Mouse (Mus musculus) limb, embryonic 13.5 days (tissue): ENCODE measurements around the gene Clec2g. TPM values are rescaled to one million over a fixed set of nuclear protein-coding genes. Genes with fewer than 3 reads are reported as not detected.
"Not testable (repeated sequence)": the region's sequence is repeated elsewhere in the genome, so short reads cannot be mapped to it uniquely, and the experiment has no call there.

Experiments used
- ATAC-seq: fragments of 200-750 bp; cut with Nextera tagmentation; 2 replicates; pipeline ENCODE4 v1.8.0; 2017; ENCODE audit warnings: low read depth, moderate number of reproducible peaks, moderate TSS enrichment; ENCODE audit not compliant: low FRiP score
- H3K27ac ChIP-seq: fragments of 300-500 bp; sonication (generic); 2 replicates; pipeline ENCODE4 v1.5.1; 2015; ENCODE audit warnings: inconsistent platforms, mild to moderate bottlenecking, moderate library complexity
- H3K27me3 ChIP-seq: fragments of 300-500 bp; sonication (generic); 2 replicates; pipeline ENCODE4 v1.6.1; 2015; ENCODE audit warnings: mild to moderate bottlenecking, inconsistent platforms
- H3K36me3 ChIP-seq: fragments of 300-500 bp; sonication (generic); 2 replicates; pipeline ENCODE4 v1.6.1; 2015; ENCODE audit warnings: inconsistent platforms, mild to moderate bottlenecking, moderate library complexity
- H3K4me1 ChIP-seq: fragments of 300-500 bp; sonication (generic); 2 replicates; pipeline ENCODE4 v1.6.1; 2015; ENCODE audit warnings: inconsistent platforms
- H3K4me2 ChIP-seq: fragments of 300-500 bp; sonication (generic); replicated peaks from 2 replicates; pipeline ENCODE4 v1.6.1; 2015; ENCODE audit warnings: inconsistent platforms, mild to moderate bottlenecking, moderate library complexity
- H3K4me3 ChIP-seq: fragments of 300-500 bp; sonication (generic); 2 replicates; pipeline ENCODE4 v1.5.1; 2015; ENCODE audit warnings: moderate library complexity, mild to moderate bottlenecking, inconsistent platforms
- H3K9ac ChIP-seq: fragments of 300-500 bp; sonication (generic); 2 replicates; pipeline ENCODE4 v1.6.1; 2015; ENCODE audit warnings: mild to moderate bottlenecking, inconsistent platforms
- H3K9me3 ChIP-seq: fragments of 300-500 bp; sonication (generic); 2 replicates; pipeline ENCODE4 v1.6.1; 2016; ENCODE audit warnings: inconsistent platforms
- WGBS: fragments of 180-500 bp; shearing (Covaris S2); methylation state at CpG from one replicate; pipeline ENCODE4 v1.1.7; 2015; 5-methylcytosine and 5-hydroxymethylcytosine counted together
- polyA plus RNA-seq: library from polyadenylated mRNA; unstranded; fragments of >200 nt; fragmentation: Nextera tagmentation; extraction: Ambion mirVana; gene quantifications from 2 replicates; pipeline ENCODE4 v1.2.1, GENCODE M21; 2015

The Clec2g gene
- not detected in 2 replicates for polyA plus RNA-seq

GRCm38 (mm10) chr6:128934081-128934480, at the start of gene Clec2g:
Gene Clec2g (plus strand): TSS chr6:128934381.
- not testable (repeated sequence) for H3K4me2 ChIP-seq, H3K4me1 ChIP-seq, H3K27ac ChIP-seq, H3K9ac ChIP-seq, H3K36me3 ChIP-seq, ATAC-seq, H3K27me3 ChIP-seq, H3K9me3 ChIP-seq, H3K4me3 ChIP-seq
- WGBS, result 93% methylated on average over 4 of the region's 4 CpGs

- H3K9ac ChIP-seq, H3K36me3 ChIP-seq, ATAC-seq, H3K4me3 ChIP-seq, H3K27ac ChIP-seq, H3K9me3 ChIP-seq, H3K4me2 ChIP-seq, H3K4me1 ChIP-seq, H3K27me3 ChIP-seq: not testable (repeated sequence)
- 88% methylated on average over 6 of the region's 6 CpGs for WGBS
These were observed 46.9 kb upstream of the Clec2g start, which contains the start of gene Clec2i for GRCm38 (mm10) chr6:128887091-128887790. Gene Clec2i (plus strand): TSS chr6:128887588.

- Histone ChIP-seq H3K4me3 (no peak overlapping the region), H3K4me1 (no peaks in the 10 kb centered on the region), H3K9ac (no peak overlapping the region), H3K9me3 (no peaks in the 10 kb centered on the region), H3K4me2 (no peak overlapping the region), H3K27ac (no peak overlapping the region), H3K27me3 (no peaks in the 10 kb centered on the region), H3K36me3 (no peaks in the 10 kb centered on the region)
- 79% methylated on average over 5 of the region's 5 CpGs for WGBS
- no peak for ATAC-seq
These were observed 45.3 kb upstream of the Clec2g start for GRCm38 (mm10) chr6:128888834-128889233.

GRCm38 (mm10) chr6:128890948-128891355, 43.2 kb upstream of the Clec2g start, which contains the start of gene BC035044:
Gene BC035044 (minus strand): TSS chr6:128891126.
- Histone ChIP-seq H3K4me3 (no peak within 1 kb of the TSS), H3K27ac (no peak within 1 kb of the TSS), H3K9me3 (no peaks in the 10 kb centered on the region), H3K4me2 (no peak within 1 kb of the TSS), H3K9ac (no peak within 1 kb of the TSS), H3K36me3 (no peaks in the 10 kb centered on the region), H3K27me3 (no peaks in the 10 kb centered on the region), H3K4me1 (no peaks in the 10 kb centered on the region)
- no peak for ATAC-seq
- 68% methylated on average over 2 of the region's 2 CpGs for WGBS

- Histone ChIP-seq H3K27me3 (no peaks in the 10 kb centered on the region), H3K9ac (no peak overlapping the region), H3K36me3 (no peaks in the 10 kb centered on the region), H3K4me3 (no peak overlapping the region), H3K4me1 (no peaks in the 10 kb centered on the region), H3K27ac (no peak overlapping the region), H3K9me3 (no peaks in the 10 kb centered on the region), H3K4me2 (no peak overlapping the region)
- no peak for ATAC-seq
- WGBS, result 89% methylated on average over 3 of the region's 3 CpGs
These were observed 38.7 kb upstream of the Clec2g start for GRCm38 (mm10) chr6:128895404-128896001.

- 74% methylated on average over 2 of the region's 2 CpGs for WGBS
- no peak for ATAC-seq
- Histone ChIP-seq H3K27me3 (no peaks in the 10 kb centered on the region), H3K4me1 (no peaks in the 10 kb centered on the region), H3K4me2 (no peak overlapping the region), H3K27ac (no peak overlapping the region), H3K4me3 (no peak overlapping the region), H3K9ac (no peak overlapping the region), H3K9me3 (no peaks in the 10 kb centered on the region), H3K36me3 (no peaks in the 10 kb centered on the region)
These were observed 34.1 kb upstream of the Clec2g start for GRCm38 (mm10) chr6:128900044-128900443.

- H3K4me1 ChIP-seq, H3K36me3 ChIP-seq, H3K27me3 ChIP-seq, H3K9ac ChIP-seq, H3K27ac ChIP-seq, H3K4me2 ChIP-seq, H3K4me3 ChIP-seq, H3K9me3 ChIP-seq, ATAC-seq: not testable (repeated sequence)
- 78% methylated on average over 6 of the region's 6 CpGs for WGBS
These were observed 33.2 kb upstream of the Clec2g start for GRCm38 (mm10) chr6:128900796-128901552.

- WGBS, result 82% methylated on average over 2 of the region's 2 CpGs
- ATAC-seq, result no peak
- no peaks in the 10 kb centered on the region for H3K9me3 ChIP-seq
These were observed 20.5 kb upstream of the Clec2g start for GRCm38 (mm10) chr6:128913598-128914254.

GRCm38 (mm10) chr6:128917322-128917721, 16.9 kb upstream of the Clec2g start:
- Histone ChIP-seq H3K4me2 (no peak overlapping the region), H3K9me3 (no peaks in the 10 kb centered on the region), H3K36me3 (no peaks in the 10 kb centered on the region), H3K9ac (no peak overlapping the region), H3K27me3 (no peaks in the 10 kb centered on the region), H3K4me1 (no peaks in the 10 kb centered on the region), H3K27ac (no peak overlapping the region), H3K4me3 (no peak overlapping the region)
- no peak for ATAC-seq
- 86% methylated on average over 2 of the region's 2 CpGs for WGBS

More at GRCm38 (mm10) chr6:128913598-128914254, 20.5 kb upstream of the Clec2g start:
- Histone ChIP-seq H3K27ac (no peak overlapping the region), H3K4me2 (no peak overlapping the region), H3K4me3 (no peak overlapping the region), H3K9ac (no peak overlapping the region), H3K4me1 (no peaks in the 10 kb centered on the region), H3K27me3 (no peaks in the 10 kb centered on the region), H3K36me3 (no peaks in the 10 kb centered on the region)

- no peak overlapping the region for H3K27ac ChIP-seq
- ATAC-seq, result no peak; the same call in 1 of the 2 replicates
These were observed 1.1 kb upstream of the Clec2g start for GRCm38 (mm10) chr6:128933050-128933449.

GRCm38 (mm10) chr6:128935889-128936665, 1.9 kb downstream of the Clec2g start:
- H3K27me3 ChIP-seq, H3K9me3 ChIP-seq, H3K9ac ChIP-seq, ATAC-seq, H3K36me3 ChIP-seq, H3K4me1 ChIP-seq, H3K27ac ChIP-seq, H3K4me3 ChIP-seq, H3K4me2 ChIP-seq: not testable (repeated sequence)
- 91% methylated on average over 4 of the region's 13 CpGs for WGBS

More at GRCm38 (mm10) chr6:128933050-128933449, 1.1 kb upstream of the Clec2g start:
- no peak overlapping the region for H3K9ac ChIP-seq
- no peak overlapping the region for H3K4me3 ChIP-seq
- H3K36me3 ChIP-seq, result no peaks in the 10 kb centered on the region
- WGBS, result 65% methylated on average over 2 of the region's 2 CpGs
- no peaks in the 10 kb centered on the region for H3K9me3 ChIP-seq
- no peaks in the 10 kb centered on the region for H3K27me3 ChIP-seq
- H3K4me2 ChIP-seq, result no peak overlapping the region
- peaks cover 5% of the 10 kb centered on the region for H3K4me1 ChIP-seq
